Mouse (Mus musculus): ENCODE data around the gene Hpca.

GRCm38 (mm10) chr4:129107348-129107899, 14.4 kb downstream of the Hpca start:
- no peak for TF ChIP-seq CTCF (IDR thresholded peaks at IDR 0.05; ENCODE audit: low read depth, low read length)
- no peak for TF ChIP-seq POLR2A (IDR thresholded peaks at IDR 0.05; ENCODE audit: borderline replicate concordance, low read depth, low read length)

Data from bone marrow macrophage, adult 2 months (primary cell).